Mouse (Mus musculus): Measurements from ENCODE around the gene Hoxa9. TPM values are rescaled to one million over a fixed set of nuclear protein-coding genes. Genes with fewer than 3 reads are reported as not detected.

Hoxa9 gene
- polyA plus RNA-seq, 1 experiment from 2014 or later: 0.17 TPM

DNA sequence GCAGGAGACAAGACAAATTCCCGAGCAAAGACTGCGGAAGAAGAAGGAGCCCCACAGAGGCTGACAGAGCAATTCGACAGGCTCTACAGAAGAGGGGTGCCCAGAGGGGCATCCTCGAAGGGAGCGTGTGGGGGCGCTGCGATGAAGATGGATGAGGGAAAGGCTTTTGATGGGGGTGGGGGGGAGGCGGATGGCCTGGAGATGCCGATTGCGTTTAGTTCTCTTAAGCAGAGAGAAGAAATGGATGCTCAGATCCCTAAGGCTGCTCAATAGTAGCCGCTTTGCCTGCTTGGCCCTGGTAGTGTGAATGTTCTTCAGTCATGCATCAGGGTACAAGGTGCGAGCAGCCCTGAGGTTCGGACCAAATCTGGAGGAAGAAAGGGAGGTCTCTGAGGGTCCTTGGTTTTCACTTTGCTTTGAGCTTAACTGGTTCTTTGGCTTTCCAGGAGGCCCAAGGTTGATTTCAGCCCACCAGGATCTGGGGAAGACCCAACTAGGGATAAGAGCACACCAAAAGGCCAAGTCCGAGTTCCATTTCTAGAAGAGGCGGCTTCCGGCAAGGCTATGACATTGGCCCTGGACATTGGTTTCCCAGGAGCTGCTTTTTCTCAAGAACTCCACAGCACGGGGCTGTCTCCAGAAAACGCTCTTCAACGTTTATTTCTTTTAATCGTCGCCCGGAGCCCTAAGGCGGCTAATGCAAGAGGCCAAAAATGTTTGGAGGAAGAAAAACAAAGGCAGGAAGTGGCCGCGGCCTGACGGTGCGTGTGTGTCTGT is 17.9 kb upstream of the Hoxa9 start:
- Histone ChIP-seq H3K9me3 (no peaks in the 10 kb centered on the region), H3K4me1 (peaks cover 12% of the 10 kb centered on the region), H3K36me3 (no peaks in the 10 kb centered on the region), H3K27ac (replicated peaks) (no peak overlapping the region), H3K27me3 (replicated peaks) (peaks cover 99% of the 10 kb centered on the region), H3K9ac (no peak overlapping the region), H3K4me3 (0 out of 2 replicates have a peak overlapping the region, but pooled peaks have one; percentile 1), H3K4me2 (peak overlapping the region; percentile 2; the same call in 1 of the 2 replicates)
- 1% methylated on average over 27 of the region's 27 CpGs for WGBS
- no peak for ATAC-seq (ENCODE audit: extremely low read depth, insufficient number of reproducible peaks, low FRiP score, low TSS enrichment)

GRCm38 (mm10) chr6:52247766-52248637 is 17.1 kb upstream of the Hoxa9 start:
- ATAC-seq (ENCODE audit: extremely low read depth, insufficient number of reproducible peaks, low FRiP score, low TSS enrichment): no peak
- H3K27ac ChIP-seq (replicated peaks): no peak overlapping the region
- peaks cover 6% of the 10 kb centered on the region; the same call in 1 of the 2 replicates for H3K4me1 ChIP-seq
- H3K9ac ChIP-seq: no peak overlapping the region
- no peaks in the 10 kb centered on the region for H3K9me3 ChIP-seq
- H3K36me3 ChIP-seq: no peaks in the 10 kb centered on the region
- peaks cover 99% of the 10 kb centered on the region for H3K27me3 ChIP-seq (replicated peaks)
- no peak overlapping the region for H3K4me3 ChIP-seq
- no peak overlapping the region for H3K4me2 ChIP-seq
- WGBS: under 1% methylated on average over 23 of the region's 23 CpGs

GRCm38 (mm10) chr6:52246916-52247315 is 16.0 kb upstream of the Hoxa9 start:
- no peaks in the 10 kb centered on the region for H3K9me3 ChIP-seq
- H3K9ac ChIP-seq: no peak overlapping the region
- H3K4me2 ChIP-seq: no peak overlapping the region
- H3K27me3 ChIP-seq (replicated peaks): peaks cover 99% of the 10 kb centered on the region
- ATAC-seq (ENCODE audit: extremely low read depth, insufficient number of reproducible peaks, low FRiP score, low TSS enrichment): no peak
- WGBS: 6% methylated on average over 3 of the region's 3 CpGs
- H3K4me1 ChIP-seq: peaks cover 6% of the 10 kb centered on the region; the same call in 1 of the 2 replicates
- H3K36me3 ChIP-seq: no peaks in the 10 kb centered on the region
- H3K27ac ChIP-seq (replicated peaks): no peak overlapping the region
- H3K4me3 ChIP-seq: no peak overlapping the region

DNA sequence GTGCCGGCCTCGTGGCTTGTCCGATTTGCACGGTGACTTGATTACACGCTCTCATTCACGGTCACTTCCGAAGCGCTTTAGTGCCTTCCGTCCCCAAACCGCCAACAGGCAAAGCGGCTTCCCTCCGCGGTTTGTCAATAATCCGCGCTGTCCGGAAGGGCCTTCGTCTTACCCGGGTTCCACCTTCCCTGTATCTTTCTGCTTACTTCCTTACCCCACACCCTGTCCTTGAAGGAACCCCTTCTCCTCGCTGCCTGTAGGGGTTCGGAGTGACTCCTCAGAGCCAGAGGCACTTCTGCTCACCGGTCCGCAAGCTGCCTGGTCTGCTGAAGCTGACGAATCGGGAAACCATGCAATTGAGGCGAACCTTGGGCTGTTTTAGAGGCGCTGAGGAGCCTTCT is 15.5 kb upstream of the Hoxa9 start:
- Histone ChIP-seq H3K4me3 (peak overlapping the region; percentile 2; the same call in 1 of the 2 replicates), H3K27ac (replicated peaks) (no peak overlapping the region), H3K4me2 (no peak overlapping the region), H3K4me1 (peaks cover 6% of the 10 kb centered on the region; the same call in 1 of the 2 replicates), H3K27me3 (replicated peaks) (peaks cover 99% of the 10 kb centered on the region), H3K9me3 (no peaks in the 10 kb centered on the region), H3K36me3 (no peaks in the 10 kb centered on the region), H3K9ac (no peak overlapping the region)
- under 1% methylated on average over 26 of the region's 26 CpGs for WGBS
- ATAC-seq (ENCODE audit: extremely low read depth, insufficient number of reproducible peaks, low FRiP score, low TSS enrichment): no peak

- Histone ChIP-seq H3K4me3 (peak within 1 kb of the TSS; percentile 32), H3K9me3 (no peaks in the 10 kb centered on the region), H3K27ac (replicated peaks) (no peak within 1 kb of the TSS), H3K27me3 (replicated peaks) (peaks cover 99% of the 10 kb centered on the region), H3K36me3 (no peaks in the 10 kb centered on the region), H3K4me2 (peak within 1 kb of the TSS; percentile 37), H3K4me1 (peaks cover 6% of the 10 kb centered on the region; the same call in 1 of the 2 replicates), H3K9ac (no peak within 1 kb of the TSS)
- no peak for ATAC-seq (ENCODE audit: extremely low read depth, insufficient number of reproducible peaks, low FRiP score, low TSS enrichment)
- WGBS: 2% methylated on average over 20 of the region's 20 CpGs
Observed at GRCm38 (mm10) chr6:52245757-52246142, 14.9 kb upstream of the Hoxa9 start, which contains the start of gene Hoxa11. Gene Hoxa11, minus strand, starts transcription at chr6:52245810.

GRCm38 (mm10) chr6:52245040-52245756 is 14.3 kb upstream of the Hoxa9 start:
- WGBS: under 1% methylated on average over 71 of the region's 71 CpGs
- Histone ChIP-seq H3K4me2 (peak overlapping the region; percentile 37), H3K9me3 (no peaks in the 10 kb centered on the region), H3K4me3 (peak overlapping the region; percentile 32), H3K9ac (no peak overlapping the region), H3K4me1 (peaks cover 11% of the 10 kb centered on the region; the same call in 1 of the 2 replicates), H3K27me3 (replicated peaks) (peaks cover 100% of the 10 kb centered on the region), H3K36me3 (no peaks in the 10 kb centered on the region), H3K27ac (replicated peaks) (no peak overlapping the region)
- no peak for ATAC-seq (ENCODE audit: extremely low read depth, insufficient number of reproducible peaks, low FRiP score, low TSS enrichment)

DNA sequence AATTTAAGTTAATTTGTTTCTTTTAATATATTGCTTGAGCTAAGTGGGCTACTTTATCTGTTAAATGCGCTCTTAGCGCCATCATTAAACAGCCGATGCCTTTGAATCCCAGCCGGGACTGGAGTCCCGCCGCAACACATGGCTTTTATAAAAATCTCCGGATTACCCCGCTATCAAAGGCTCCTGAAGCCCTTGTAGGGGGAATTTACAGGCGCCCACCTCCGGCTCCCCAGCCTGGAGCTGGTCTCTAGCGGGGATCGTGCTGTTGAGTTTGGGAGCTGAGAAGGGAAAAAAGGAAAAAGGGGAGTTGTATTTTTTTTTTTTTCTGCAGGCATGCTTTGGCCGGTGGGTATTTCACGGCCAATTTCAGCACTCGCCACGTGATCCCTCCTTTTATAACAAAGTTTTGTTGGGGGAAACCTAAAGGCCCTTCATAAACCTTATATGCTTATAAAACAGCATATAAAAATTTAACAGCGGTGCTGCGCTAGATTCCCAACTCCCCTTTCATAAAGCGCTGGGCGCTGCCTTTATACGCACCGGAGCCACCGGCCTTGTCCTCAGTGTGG is 13.7 kb upstream of the Hoxa9 start:
- Histone ChIP-seq H3K36me3 (no peaks in the 10 kb centered on the region), H3K27ac (replicated peaks) (no peak overlapping the region), H3K4me1 (peaks cover 13% of the 10 kb centered on the region; the same call in 1 of the 2 replicates), H3K4me3 (peak overlapping the region; percentile 32), H3K27me3 (replicated peaks) (peaks cover 100% of the 10 kb centered on the region), H3K9ac (no peak overlapping the region), H3K4me2 (peak overlapping the region; percentile 37; the same call in 1 of the 2 replicates), H3K9me3 (no peaks in the 10 kb centered on the region)
- no peak for ATAC-seq (ENCODE audit: extremely low read depth, insufficient number of reproducible peaks, low FRiP score, low TSS enrichment)
- WGBS: 2% methylated on average over 23 of the region's 23 CpGs

DNA sequence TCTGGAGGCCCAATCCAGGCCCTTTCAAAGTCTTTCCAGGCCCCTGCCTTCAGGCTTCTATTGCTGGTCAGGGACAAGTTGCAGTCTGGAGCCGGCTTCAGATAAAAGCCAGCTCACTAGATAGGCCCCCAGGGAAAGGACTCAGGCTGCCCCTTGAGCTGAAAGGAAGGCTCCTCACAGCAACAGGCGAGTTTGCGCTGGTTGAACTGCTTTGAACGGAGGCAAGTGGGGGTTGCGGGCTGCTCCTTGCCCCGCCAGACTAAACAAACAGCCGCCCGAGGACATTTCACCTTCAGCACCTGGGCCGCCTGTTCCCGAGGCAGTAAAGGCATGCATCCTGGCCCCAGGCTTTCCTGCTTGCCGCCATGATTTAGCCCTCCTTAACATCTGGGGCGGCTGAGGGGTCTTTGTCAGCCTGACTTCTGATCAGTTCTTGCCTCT is 12.8 kb upstream of the Hoxa9 start:
- 2% methylated on average over 12 of the region's 12 CpGs for WGBS
- Histone ChIP-seq H3K4me2 (no peak overlapping the region), H3K9ac (no peak overlapping the region), H3K9me3 (no peaks in the 10 kb centered on the region), H3K4me1 (peaks cover 13% of the 10 kb centered on the region; the same call in 1 of the 2 replicates), H3K27me3 (replicated peaks) (peaks cover 99% of the 10 kb centered on the region), H3K4me3 (no peak overlapping the region; the same call in 1 of the 2 replicates), H3K27ac (replicated peaks) (no peak overlapping the region), H3K36me3 (no peaks in the 10 kb centered on the region)
- ATAC-seq (ENCODE audit: extremely low read depth, insufficient number of reproducible peaks, low FRiP score, low TSS enrichment): no peak

DNA sequence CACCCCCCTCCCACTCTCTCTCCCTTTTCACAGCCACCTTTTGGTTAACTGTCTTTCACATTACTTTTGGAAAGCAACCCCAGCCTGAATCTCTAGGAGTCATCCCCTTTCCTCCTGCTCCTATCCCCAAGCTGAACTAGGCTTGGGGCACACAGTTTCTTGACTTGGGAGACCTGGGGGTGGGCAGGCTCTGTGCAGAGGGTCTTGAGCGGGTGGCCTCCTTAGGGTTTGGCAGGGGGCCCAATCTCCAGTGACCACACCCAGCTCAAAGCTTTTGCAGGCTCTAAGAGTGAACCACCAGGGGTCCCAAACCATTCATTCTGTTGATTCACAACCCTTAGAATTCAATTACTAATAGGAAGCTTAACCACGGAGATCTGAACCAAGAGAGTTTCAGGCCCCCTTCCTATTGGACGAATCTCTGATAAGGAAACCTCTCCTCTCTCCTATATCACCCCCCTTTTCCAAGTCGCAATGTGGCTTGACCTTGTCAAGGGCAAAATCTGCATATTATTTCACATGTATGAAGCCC is 12.0 kb upstream of the Hoxa9 start:
- WGBS: 4% methylated on average over 4 of the region's 4 CpGs
- H3K9me3 ChIP-seq: no peaks in the 10 kb centered on the region
- H3K4me3 ChIP-seq: no peak overlapping the region
- H3K9ac ChIP-seq: no peak overlapping the region
- H3K27me3 ChIP-seq (replicated peaks): peaks cover 99% of the 10 kb centered on the region
- no peak overlapping the region for H3K4me2 ChIP-seq
- H3K27ac ChIP-seq (replicated peaks): no peak overlapping the region
- peaks cover 13% of the 10 kb centered on the region; the same call in 1 of the 2 replicates for H3K4me1 ChIP-seq
- ATAC-seq (ENCODE audit: extremely low read depth, insufficient number of reproducible peaks, low FRiP score, low TSS enrichment): no peak
- H3K36me3 ChIP-seq: no peaks in the 10 kb centered on the region

DNA sequence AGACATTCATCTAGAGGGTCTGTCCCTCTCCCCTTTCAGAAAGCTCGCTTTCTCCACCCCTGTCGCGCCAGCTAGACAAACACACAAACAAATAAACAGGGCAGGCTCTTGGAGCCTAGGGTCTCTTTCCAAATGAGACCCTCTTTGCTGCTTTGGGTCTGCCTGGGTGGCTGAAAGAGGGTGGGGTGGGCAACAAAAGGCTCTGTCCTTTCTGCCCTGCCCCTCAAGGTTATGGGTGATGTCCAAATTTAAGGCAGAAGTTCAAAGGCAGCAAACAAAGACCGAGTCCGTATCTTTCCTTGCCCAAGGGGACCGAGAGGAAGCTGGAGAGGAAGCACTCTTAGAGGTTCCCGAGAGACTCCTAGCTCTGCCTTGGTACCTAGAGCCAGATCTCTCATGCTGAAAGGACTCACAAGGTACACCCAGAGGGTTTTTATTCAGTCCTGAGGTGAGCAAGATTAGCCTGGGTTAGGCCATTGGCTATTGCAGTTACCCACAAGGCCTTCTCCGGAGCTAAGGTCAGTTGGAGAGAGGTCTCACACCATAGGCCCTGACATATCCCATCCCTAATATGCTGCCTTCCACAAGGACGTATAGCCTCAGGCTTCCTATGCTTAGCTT is 10.2 kb upstream of the Hoxa9 start:
- Histone ChIP-seq H3K4me2 (no peak overlapping the region), H3K36me3 (no peaks in the 10 kb centered on the region), H3K27me3 (replicated peaks) (peaks cover 99% of the 10 kb centered on the region), H3K9me3 (no peaks in the 10 kb centered on the region), H3K9ac (no peak overlapping the region), H3K27ac (replicated peaks) (no peak overlapping the region), H3K4me1 (peaks cover 13% of the 10 kb centered on the region; the same call in 1 of the 2 replicates), H3K4me3 (no peak overlapping the region)
- WGBS: 3% methylated on average over 9 of the region's 9 CpGs
- ATAC-seq (ENCODE audit: extremely low read depth, insufficient number of reproducible peaks, low FRiP score, low TSS enrichment): no peak

Measured in heart, embryonic 13.5 days (tissue).